Mouse (Mus musculus) bone marrow macrophage, adult 2 months (primary cell): ENCODE data around the gene Trim25.

Source experiments
- CTCF ChIP-seq: IDR thresholded peaks from 2 replicates; pipeline ENCODE4 v1.5.1; 2012; ENCODE audit warnings: low read depth, mild to moderate bottlenecking, low read length, moderate library complexity
- POLR2A ChIP-seq: IDR thresholded peaks from 2 replicates; pipeline ENCODE4 v1.6.1; 2012; ENCODE audit warnings: mild to moderate bottlenecking, low read depth, low read length, borderline replicate concordance

- TF ChIP-seq CTCF (no peak), POLR2A (no peak)
These were observed 12.6 kb upstream of the Trim25 start for GRCm38 (mm10) chr11:88986616-88987015.
